Mouse (Mus musculus): Measurements from ENCODE around the gene Vmn1r202. TPM values are rescaled to one million over a fixed set of nuclear protein-coding genes. Genes with fewer than 3 reads are reported as not detected.
"Not testable (repeated sequence)": the region's sequence is repeated elsewhere in the genome, so short reads cannot be mapped to it uniquely, and the experiment has no call there.

The Vmn1r202 gene
- not detected in 3 replicates for total RNA-seq (2017)

DNA sequence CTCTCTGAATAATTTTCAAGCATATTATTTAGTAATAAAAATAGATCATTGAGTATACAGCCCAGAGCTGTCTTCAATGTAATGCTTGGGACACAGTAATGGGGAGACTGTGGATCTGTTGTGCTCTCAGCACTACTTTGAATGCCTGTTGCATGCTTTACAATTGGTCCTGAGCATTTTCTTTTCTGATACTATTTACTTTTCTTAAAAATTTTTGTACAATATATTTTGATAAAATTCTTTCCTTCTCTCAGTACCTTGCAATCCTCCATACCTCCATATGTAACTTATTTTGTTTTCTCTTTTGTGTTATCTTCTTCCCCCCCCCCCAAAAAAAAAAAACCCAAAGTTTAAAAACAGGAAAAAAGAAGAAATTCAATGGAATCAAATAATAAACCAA lies at the start of gene Vmn1r202:
Vmn1r202 (minus strand) TSS at position 101 of the 400 bp plus-strand sequence.
- ATAC-seq (replicated peaks; ENCODE audit: insufficient number of reproducible peaks, low FRiP score, low TSS enrichment, poor library complexity, severe bottlenecking): no peak

DNA sequence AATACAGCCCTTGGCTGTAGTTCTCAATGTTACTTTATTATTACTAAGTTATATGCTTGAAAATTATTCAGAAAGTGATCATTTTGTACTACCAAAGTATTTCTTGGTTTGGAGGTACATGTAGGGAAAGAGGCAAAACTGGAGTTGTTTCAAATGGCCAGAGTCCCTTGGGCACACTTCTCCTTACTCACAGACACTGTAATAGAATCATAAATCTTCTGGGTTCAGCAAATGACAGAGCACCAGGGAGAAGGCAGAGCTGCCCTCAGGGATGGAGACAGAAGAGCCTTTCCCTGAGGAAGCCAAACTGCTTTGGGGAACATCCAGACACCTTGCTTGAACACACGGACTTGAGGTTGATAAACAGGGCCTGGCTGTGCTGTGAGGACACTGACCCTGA lies 47.7 kb upstream of the Vmn1r202 start, which contains the start of gene Vmn1r204:
Vmn1r204 (plus strand) TSS at position 301 of the 400 bp plus-strand sequence.
- ATAC-seq (replicated peaks; ENCODE audit: insufficient number of reproducible peaks, low FRiP score, low TSS enrichment, poor library complexity, severe bottlenecking): not testable (repeated sequence)

DNA sequence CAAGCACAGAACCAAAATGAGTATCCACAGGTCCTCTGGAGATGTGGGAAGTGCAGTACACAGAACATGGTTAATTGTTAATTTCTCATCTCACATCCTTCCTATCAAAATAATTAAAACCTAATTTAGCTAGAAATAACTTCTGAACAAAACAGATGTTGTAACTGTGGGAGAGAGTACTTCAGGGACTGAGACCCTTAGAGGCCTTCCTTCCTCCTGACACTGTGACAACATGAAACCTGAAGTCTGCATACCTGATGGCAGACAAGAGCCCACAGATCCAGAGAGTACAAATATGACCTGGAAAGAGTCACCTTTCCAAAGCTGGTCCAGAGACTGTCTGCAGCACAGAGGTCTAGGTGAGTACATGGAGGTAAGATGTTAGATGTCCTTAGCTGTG lies 12.6 kb upstream of the Vmn1r202 start, which contains the start of gene Vmn1r203:
Vmn1r203 (plus strand) TSS at position 301 of the 400 bp plus-strand sequence.
- no peak for ATAC-seq (replicated peaks; ENCODE audit: insufficient number of reproducible peaks, low FRiP score, low TSS enrichment, poor library complexity, severe bottlenecking)

DNA sequence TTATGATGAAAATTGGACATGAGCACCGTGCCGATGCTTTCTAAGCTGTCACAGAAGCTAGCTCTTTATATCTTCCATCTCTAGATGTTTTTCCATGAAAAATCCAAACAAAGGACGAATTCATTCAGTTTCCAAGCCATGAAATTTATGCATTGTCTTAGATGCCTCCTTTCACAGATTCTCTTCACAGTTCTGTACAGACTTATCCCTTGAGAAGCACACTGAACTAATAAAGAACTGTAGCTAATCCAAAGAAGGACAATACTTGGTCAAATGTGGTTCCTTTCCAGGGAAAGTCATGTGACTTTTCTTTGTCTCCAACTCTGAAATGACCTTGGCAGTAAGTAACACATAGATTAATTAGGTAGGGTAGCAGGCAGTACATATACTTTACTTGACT lies 2.8 kb downstream of the Vmn1r202 start:
- ATAC-seq (replicated peaks; ENCODE audit: insufficient number of reproducible peaks, low FRiP score, low TSS enrichment, poor library complexity, severe bottlenecking): no peak

DNA sequence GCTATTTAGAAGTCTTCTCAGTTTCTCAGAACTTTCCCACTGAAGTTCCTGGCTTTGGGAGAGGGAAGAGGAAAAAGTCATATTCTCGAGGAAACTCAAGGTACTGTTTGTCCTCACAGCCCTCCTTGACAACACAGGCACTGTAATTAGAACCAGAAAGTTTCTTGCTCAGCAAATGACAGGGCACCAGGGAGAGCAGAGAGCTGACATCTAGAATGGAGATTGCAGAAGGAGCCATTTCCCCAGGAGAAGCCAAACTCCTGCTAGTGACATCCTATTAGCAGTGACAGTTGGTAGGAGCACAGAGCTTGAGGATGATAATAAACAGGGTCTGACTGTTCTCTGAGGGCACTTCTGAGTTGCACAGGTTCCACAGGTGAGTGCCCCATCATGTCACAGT lies 33.6 kb downstream of the Vmn1r202 start, which contains the start of gene Vmn1r201:
Vmn1r201 (plus strand) TSS at position 301 of the 400 bp plus-strand sequence.
- no peak for ATAC-seq (replicated peaks; ENCODE audit: insufficient number of reproducible peaks, low FRiP score, low TSS enrichment, poor library complexity, severe bottlenecking)

DNA sequence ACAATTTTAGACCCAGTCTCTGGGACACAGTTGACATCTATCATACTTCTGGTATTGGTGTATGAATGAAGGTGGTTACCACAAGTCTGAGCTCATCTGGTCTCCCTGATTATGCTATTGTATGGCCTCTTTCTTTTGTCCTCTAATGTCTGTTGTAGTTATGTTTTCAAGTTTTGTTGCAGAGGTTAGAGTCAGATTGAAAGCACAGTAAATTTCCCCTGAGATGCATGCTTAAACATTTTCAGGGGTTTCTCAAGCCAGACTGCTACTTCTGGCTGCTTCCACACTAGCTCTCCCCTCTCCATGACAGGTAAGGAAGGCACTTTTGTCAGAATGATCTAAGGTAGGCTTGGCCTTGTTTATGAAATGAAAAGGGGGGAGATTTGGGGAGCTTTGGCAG lies 50.0 kb downstream of the Vmn1r202 start:
- ATAC-seq (replicated peaks; ENCODE audit: insufficient number of reproducible peaks, low FRiP score, low TSS enrichment, poor library complexity, severe bottlenecking): no peak

Other genes starting within 250 kb of the Vmn1r202 start
- gene Vmn1r195, start 234.9 kb downstream of the Vmn1r202 start, total RNA-seq (2017): not detected in 3 replicates
- not detected in 3 replicates for gene Vmn1r196, start 215.5 kb downstream of the Vmn1r202 start, total RNA-seq (2017)
- not detected in 3 replicates for gene Vmn1r197, start 180.8 kb downstream of the Vmn1r202 start, total RNA-seq (2017)
- not detected in 3 replicates for gene Vmn1r198, start 155.0 kb downstream of the Vmn1r202 start, total RNA-seq (2017)
- gene Vmn1r199, start 125.6 kb downstream of the Vmn1r202 start, total RNA-seq (2017): not detected in 3 replicates
- gene Vmn1r200, start 115.0 kb downstream of the Vmn1r202 start, total RNA-seq (2017): not detected in 3 replicates
- not detected in 3 replicates for gene Vmn1r201, start 33.5 kb downstream of the Vmn1r202 start, total RNA-seq (2017)
- 0.10 to 0.29 TPM in 2 of 3 replicates, not detected in the other for gene Vmn1r203, start 12.7 kb upstream of the Vmn1r202 start, total RNA-seq (2017)
- not detected in 3 replicates for gene Vmn1r204, start 47.8 kb upstream of the Vmn1r202 start, total RNA-seq (2017)
- gene Vmn1r205, start 87.6 kb upstream of the Vmn1r202 start, total RNA-seq (2017): not detected in 3 replicates
- gene Vmn1r206, start 118.9 kb upstream of the Vmn1r202 start, total RNA-seq (2017): 0.21 TPM in 1 of 3 replicates, not detected in the others
- not detected in 3 replicates for gene Vmn1r207-ps, start 224.2 kb upstream of the Vmn1r202 start, total RNA-seq (2017)